Mouse (Mus musculus): ENCODE measurements around the gene Parp3.

DNA sequence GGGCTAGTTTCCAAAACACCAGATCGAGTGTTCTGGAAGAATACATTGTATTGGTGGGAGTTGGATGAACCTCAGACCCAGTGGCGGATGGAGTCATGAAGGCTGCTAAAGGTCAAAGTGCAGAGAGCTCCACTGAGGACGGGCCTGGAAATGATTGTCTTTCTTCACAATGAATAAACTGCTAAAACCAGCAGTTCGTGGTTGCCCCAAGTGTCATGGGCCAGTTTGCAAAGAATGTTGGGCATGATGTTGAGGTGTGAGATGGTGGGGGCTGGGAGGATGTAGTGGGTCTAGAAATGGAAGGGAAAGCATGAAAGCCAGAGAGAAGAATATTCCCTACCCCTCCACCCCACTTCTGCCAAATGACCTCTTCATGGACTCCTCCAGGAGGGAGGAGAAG, 31.9 kb downstream of the Parp3 start:
- no peak for TF ChIP-seq BHLHE40 (IDR thresholded peaks at IDR 0.05; ENCODE audit: borderline replicate concordance, low read depth, low read length)
- TF ChIP-seq UBTF (IDR thresholded peaks at IDR 0.05; ENCODE audit: borderline replicate concordance, insufficient read depth, low read depth, low read length): no peak
- TF ChIP-seq CHD1 (IDR thresholded peaks at IDR 0.05; ENCODE audit: low read depth, low read length): no peak
- TF ChIP-seq CTCF (IDR thresholded peaks at IDR 0.05 in 2 of 3, conservative IDR thresholded peaks at IDR 0.05 in 1 of 3; ENCODE audit: control insufficient read depth in 1 of 3, insufficient read depth in 1 of 3, low read depth in 2 of 3, low read length in 3 of 3, poor library complexity in 1 of 3, severe bottlenecking in 1 of 3): no peak
- TF ChIP-seq POLR2A (IDR thresholded peaks at IDR 0.05; ENCODE audit: control insufficient read depth in 1 of 2, insufficient read depth in 1 of 2, low read depth in 1 of 2, low read length in 2 of 2, poor library complexity in 1 of 2): no peak
- TF ChIP-seq TAL1 (IDR thresholded peaks at IDR 0.05; ENCODE audit: low read length): no peak
- TF ChIP-seq POLR2AphosphoS2 (IDR thresholded peaks at IDR 0.05; ENCODE audit: low read length): no peak
- TF ChIP-seq TBP (IDR thresholded peaks at IDR 0.05; ENCODE audit: low read depth, low read length): no peak
- TF ChIP-seq MAX (IDR thresholded peaks at IDR 0.05; ENCODE audit: low read length): no peak
